Comparison of ENCODE assay signal across 19 mouse cellular contexts in the genomic region with DNA sequence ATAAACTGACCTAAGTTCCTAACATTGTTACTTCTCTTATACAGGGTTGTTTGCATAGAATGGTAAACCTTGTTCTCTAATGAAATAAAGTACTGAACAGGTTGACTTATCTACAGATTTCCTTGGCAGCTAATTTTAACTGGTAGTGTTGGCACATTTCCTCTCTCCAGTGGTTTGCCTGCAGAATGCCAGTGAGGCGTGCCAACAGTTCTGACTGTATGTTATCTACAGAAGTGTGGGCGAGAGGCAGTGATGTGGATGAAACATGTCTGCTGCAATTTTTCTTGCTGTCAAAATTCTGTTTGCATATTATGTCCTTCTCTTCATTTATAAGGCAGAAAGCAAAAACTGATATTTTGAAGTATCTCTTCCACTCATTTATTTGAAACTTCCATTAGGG. TPM values are rescaled to one million over a fixed set of nuclear protein-coding genes. Genes with fewer than 3 reads are reported as not detected.
A peak's percentile ranks its signal among the peaks of the same experiment; 100 is the strongest.
DNase-seq lines count a peak whose midpoint lies in the region; ATAC-seq lines count a peak whose summit lies in the region.
"Had no signal": no experiment of that assay in that cellular context is flagged by ENCODE, and none has a peak within 500 bp of the region (broad histone marks: within the 10 kb centered on the region; RNA-seq: fewer than 3 reads in every experiment).

No protein-coding gene starts in this region.

- DNase-seq in heart, adult 9 months (ENCODE audit: low spot score in 2 of 2), result peak; percentile 26 to 50
- peak; percentile 70 for DNase-seq in 3T3-L1 (ENCODE audit: low read depth, low spot score)
- peak; percentile 34 for DNase-seq in Muller cell, postnatal 12 days (ENCODE audit: inconsistent ontology term)
- peak; percentile 20 to 47 for DNase-seq in heart, postnatal 14 days
- DNase-seq in limb, embryonic 10.5 days (ENCODE audit: low spot score), result no peak
- no peak for DNase-seq in c-Kit-positive CD71-positive TER-119-positive erythroid progenitor cells, embryonic 14.5 days (ENCODE audit: low spot score)
- DNase-seq: cerebellum, adult 11-12 months; kidney, adult 2 months; kidney, postnatal 36 days; liver, postnatal 0 days; lung, postnatal 4 days; midbrain, embryonic 14.5 days; right cerebral cortex, postnatal 25 days had no signal

- no peaks in the 10 kb centered on the region for H3K36me3 ChIP-seq in heart, embryonic 11.5 days (ENCODE audit: control insufficient read depth, insufficient read depth, low read length)
- no peaks in the 10 kb centered on the region for H3K36me3 ChIP-seq in limb, embryonic 10.5 days
- H3K36me3 ChIP-seq: embryonic facial prominence, embryonic 15.5 days; G1E; heart, embryonic 13.5 days had no signal

- 64% methylated on average over 2 of the region's 2 CpGs for WGBS in heart, embryonic 11.5 days (ENCODE audit: insufficient replicate concordance)
- WGBS in limb, embryonic 10.5 days, result 89% methylated on average over 2 of the region's 2 CpGs

- H3K27ac ChIP-seq in heart, embryonic 11.5 days (ENCODE audit: low read depth, low read length), result no peak overlapping the region
- no peak overlapping the region for H3K27ac ChIP-seq in limb, embryonic 10.5 days
- H3K27ac ChIP-seq: embryonic facial prominence, embryonic 15.5 days; heart, embryonic 13.5 days had no signal

- H3K9ac ChIP-seq in heart, embryonic 11.5 days (ENCODE audit: low read depth, low read length), result no peak overlapping the region
- H3K9ac ChIP-seq: embryonic facial prominence, embryonic 15.5 days; heart, embryonic 13.5 days; liver, postnatal 0 days had no signal

- H3K4me1 ChIP-seq in heart, embryonic 11.5 days (ENCODE audit: control insufficient read depth, insufficient read depth, low read length), result no peaks in the 10 kb centered on the region
- H3K4me1 ChIP-seq in limb, embryonic 10.5 days, result peaks cover 5% of the 10 kb centered on the region; the same call in 1 of the 2 replicates

- H3K4me2 ChIP-seq in heart, embryonic 11.5 days, result no peak overlapping the region
- H3K4me2 ChIP-seq: embryonic facial prominence, embryonic 15.5 days; heart, embryonic 13.5 days had no signal

- ATAC-seq in heart, embryonic 11.5 days (replicated peaks; ENCODE audit: insufficient number of reproducible peaks, low FRiP score, low TSS enrichment), result no peak
- ATAC-seq: forebrain, embryonic 14.5 days; hindbrain, embryonic 16.5 days; liver, postnatal 0 days had no signal

- intact Hi-C loops in heart, postnatal 14 days (cut with DNase I), result no loop called here

- no peaks in the 10 kb centered on the region for H3K27me3 ChIP-seq in heart, embryonic 11.5 days (ENCODE audit: control insufficient read depth, insufficient read depth, low read length)
- no peaks in the 10 kb centered on the region for H3K27me3 ChIP-seq in limb, embryonic 10.5 days (ENCODE audit: low read depth, poor library complexity, severe bottlenecking)
- H3K27me3 ChIP-seq: embryonic facial prominence, embryonic 15.5 days; heart, embryonic 13.5 days had no signal

- no peaks in the 10 kb centered on the region for H3K9me3 ChIP-seq in heart, embryonic 11.5 days (replicated peaks; ENCODE audit: control insufficient read depth, low read length)
- no peaks in the 10 kb centered on the region for H3K9me3 ChIP-seq in limb, embryonic 10.5 days (replicated peaks)
- H3K9me3 ChIP-seq: embryonic facial prominence, embryonic 15.5 days; G1E; heart, embryonic 13.5 days had no signal

- no peak overlapping the region for H3K4me3 ChIP-seq in heart, embryonic 11.5 days (ENCODE audit: low read depth, low read length)
- no peak overlapping the region for H3K4me3 ChIP-seq in limb, embryonic 10.5 days
- H3K4me3 ChIP-seq: embryonic facial prominence, embryonic 15.5 days; heart, embryonic 13.5 days had no signal

RNA-seq across cellular contexts. Expression of a gene that starts 2.4 kb away (rescaled TPM):
- 1.6 and 2.8 TPM in 2 replicates for polyA plus RNA-seq in heart, embryonic 11.5 days (2014; fragmentation: Nextera tagmentation; extraction: Ambion mirVana)
- total RNA-seq in heart, postnatal 14 days (2021), result 1 to 10 TPM; 3.8 to 4.4 TPM
- not detected in 2 replicates for polyA plus RNA-seq in limb, embryonic 10.5 days (2016; fragmentation: Nextera tagmentation; extraction: Ambion mirVana)
- polyA plus RNA-seq: G1E had no signal

RNA-seq across cellular contexts. Expression of a gene that starts 2.8 kb away (rescaled TPM):
- polyA plus RNA-seq in heart, embryonic 11.5 days (2014; fragmentation: Nextera tagmentation; extraction: Ambion mirVana), result 6.9 and 7.3 TPM in 2 replicates
- total RNA-seq in heart, postnatal 14 days (2021), result 1 to 10 TPM; 5.0 to 5.5 TPM
- polyA plus RNA-seq in limb, embryonic 10.5 days (2016; fragmentation: Nextera tagmentation; extraction: Ambion mirVana), result 6.1 and 6.9 TPM in 2 replicates

Comparison
In these comparisons a context has a peak if more than half of its experiments do, and no peak if none do; other contexts are left out.
1. DNase-seq: peak in heart, adult 9 months (2 of 2), 3T3-L1 (single experiment), Muller cell, postnatal 12 days (single experiment) and heart, postnatal 14 days (2 of 2); none in limb, embryonic 10.5 days (single experiment) and c-Kit-positive CD71-positive TER-119-positive erythroid progenitor cells, embryonic 14.5 days (single experiment).